Mouse (Mus musculus) lung, postnatal 0 days (tissue): ENCODE results near the gene Med19.

Source experiments
- CTCF ChIP-seq: IDR thresholded peaks from 2 replicates; pipeline ENCODE4 v1.5.1; 2016; ENCODE audit warnings: antibody characterized with exemption, mild to moderate bottlenecking
- EP300 ChIP-seq: IDR thresholded peaks from 2 replicates; pipeline ENCODE4 v1.6.1; 2016; ENCODE audit warnings: antibody characterized with exemption, mild to moderate bottlenecking, control low read depth

- TF ChIP-seq CTCF (no peak), EP300 (no peak)
Measured at GRCm38 (mm10) chr2:84666081-84666480, 12.1 kb upstream of the Med19 start.
